Mouse (Mus musculus) heart, embryonic 11.5 days (tissue): ENCODE results near the gene Slc2a3. TPM values are rescaled to one million over a fixed set of nuclear protein-coding genes. Genes with fewer than 3 reads are reported as not detected.

Source experiments
- microRNA-seq: library from miRNA; unstranded; fragments of <30 nt; microRNA quantifications from one replicate; pipeline ENCODE4, GENCODE M21; 2016; ENCODE audit warnings: borderline number of aligned reads
- polyA plus RNA-seq: library from polyadenylated mRNA; unstranded; fragments of >200 nt; fragmentation: Nextera tagmentation; extraction: Ambion mirVana; gene quantifications from 2 replicates; pipeline ENCODE4 v1.2.1, GENCODE M21; 2014

Slc2a3 gene
- polyA plus RNA-seq, 1 experiment from 2014 or later = 27.5 TPM

Small RNA genes within 50 kb of the gene (microRNA-seq; reads per million reads assigned to microRNA genes)
- gene Mir7231 = not detected

Other genes starting within 250 kb of the Slc2a3 start
- 0.16 TPM in 1 of 2 replicates, not detected in the other for gene Aicda, start 247.8 kb downstream of the Slc2a3 start, polyA plus RNA-seq
- 0.97 and 2.4 TPM in 2 replicates for gene Apobec1, start 199.2 kb downstream of the Slc2a3 start, polyA plus RNA-seq
- 0.17 and 0.56 TPM in 2 replicates for gene Gdf3, start 191.6 kb downstream of the Slc2a3 start, polyA plus RNA-seq
- gene Dppa3, start 175.2 kb downstream of the Slc2a3 start, polyA plus RNA-seq = not detected in 2 replicates
- 0.23 and 0.25 TPM in 2 replicates for gene Nanog, start 94.2 kb downstream of the Slc2a3 start, polyA plus RNA-seq
- gene Foxj2, start 18.3 kb upstream of the Slc2a3 start, polyA plus RNA-seq = 4.9 and 5.9 TPM in 2 replicates
- 1.4 and 1.5 TPM in 2 replicates for gene C3ar1, start 54.5 kb upstream of the Slc2a3 start, polyA plus RNA-seq
- gene Necap1, start 72.8 kb upstream of the Slc2a3 start, polyA plus RNA-seq = 64.4 and 67.8 TPM in 2 replicates
- gene Clec4a1, start 120.2 kb upstream of the Slc2a3 start, polyA plus RNA-seq = 0.14 and 0.43 TPM in 2 replicates
- 0.17 TPM in 1 of 2 replicates, not detected in the other for gene Clec4a3, start 150.9 kb upstream of the Slc2a3 start, polyA plus RNA-seq
- not detected in 2 replicates for gene Clec4a4, start 188.7 kb upstream of the Slc2a3 start, polyA plus RNA-seq
- not detected in 2 replicates for gene Clec4b1, start 248.3 kb upstream of the Slc2a3 start, polyA plus RNA-seq